Mouse (Mus musculus): Measurements from ENCODE around the gene Fzd5.

Fzd5 gene

GRCm38 (mm10) chr1:64733453-64734245 lies 3.9 kb downstream of the Fzd5 start:
- peak; percentile 98 for DNase-seq (ENCODE audit: low read depth, low spot score)

- peak; percentile 97 for DNase-seq (ENCODE audit: low read depth, low spot score)
Measured at GRCm38 (mm10) chr1:64732637-64733200, 4.8 kb downstream of the Fzd5 start.

- peak; percentile 85 for DNase-seq (ENCODE audit: low read depth, low spot score)
Measured at GRCm38 (mm10) chr1:64732161-64732560, 5.4 kb downstream of the Fzd5 start.

GRCm38 (mm10) chr1:64731341-64732020 lies 6.1 kb downstream of the Fzd5 start:
- DNase-seq (ENCODE audit: low read depth, low spot score): peak; percentile 73

GRCm38 (mm10) chr1:64730046-64730445 lies 7.5 kb downstream of the Fzd5 start:
- peak; percentile 75 for DNase-seq (ENCODE audit: low read depth, low spot score)

GRCm38 (mm10) chr1:64721034-64721587 lies 16.4 kb downstream of the Fzd5 start:
- no peak for DNase-seq (ENCODE audit: low read depth, low spot score)

- peak; percentile 58 for DNase-seq (ENCODE audit: low read depth, low spot score)
Measured at GRCm38 (mm10) chr1:64717504-64717903, 20.0 kb downstream of the Fzd5 start.

GRCm38 (mm10) chr1:64716589-64717304 lies 20.8 kb downstream of the Fzd5 start:
- DNase-seq (ENCODE audit: low read depth, low spot score): no peak

- DNase-seq (ENCODE audit: low read depth, low spot score): no peak
Measured at GRCm38 (mm10) chr1:64715458-64715857, 22.1 kb downstream of the Fzd5 start.

GRCm38 (mm10) chr1:64712006-64712760 lies 25.4 kb downstream of the Fzd5 start:
- DNase-seq (ENCODE audit: low read depth, low spot score): no peak

GRCm38 (mm10) chr1:64709891-64710290 lies 27.7 kb downstream of the Fzd5 start:
- DNase-seq (ENCODE audit: low read depth, low spot score): peak; percentile 72

- DNase-seq (ENCODE audit: low read depth, low spot score): no peak
Measured at GRCm38 (mm10) chr1:64706610-64707009, 30.9 kb downstream of the Fzd5 start.

GRCm38 (mm10) chr1:64705230-64705629 lies 32.3 kb downstream of the Fzd5 start:
- peak; percentile 81 for DNase-seq (ENCODE audit: low read depth, low spot score)

GRCm38 (mm10) chr1:64701780-64702179 lies 35.8 kb downstream of the Fzd5 start:
- no peak for DNase-seq (ENCODE audit: low read depth, low spot score)

- DNase-seq (ENCODE audit: low read depth, low spot score): peak; percentile 55
Measured at GRCm38 (mm10) chr1:64695156-64695555, 42.4 kb downstream of the Fzd5 start.

- peak; percentile 15 for DNase-seq (ENCODE audit: low read depth, low spot score)
Measured at GRCm38 (mm10) chr1:64691581-64691980, 46.0 kb downstream of the Fzd5 start.

GRCm38 (mm10) chr1:64691121-64691551 lies 46.4 kb downstream of the Fzd5 start:
- DNase-seq (ENCODE audit: low read depth, low spot score): peak; percentile 11

GRCm38 (mm10) chr1:64690213-64691013 lies 47.1 kb downstream of the Fzd5 start, which contains the start of gene Ccnyl1:
TSS of gene Ccnyl1 (plus strand) at chr1:64690455.
- DNase-seq (ENCODE audit: low read depth, low spot score): peak; percentile 100

GRCm38 (mm10) chr1:64689561-64690212 lies 47.9 kb downstream of the Fzd5 start:
- DNase-seq (ENCODE audit: low read depth, low spot score): peak; percentile 34

All from ES-CJ7 (cell line).